Mouse (Mus musculus): ENCODE measurements around the gene Dtd1. TPM values are rescaled to one million over a fixed set of nuclear protein-coding genes. Genes with fewer than 3 reads are reported as not detected.
A peak's percentile ranks its signal among the peaks of the same experiment; 100 is the strongest.

Dtd1 gene
- polyA plus RNA-seq, 1 experiment from 2014 or later, result 50.0 TPM

GRCm38 (mm10) chr2:144692777-144693176 lies 93.1 kb downstream of the Dtd1 start:
- H3K27ac ChIP-seq, result no peak overlapping the region
- H3K4me1 ChIP-seq, result no peaks in the 10 kb centered on the region
- no peak overlapping the region for H3K4me2 ChIP-seq
- H3K9ac ChIP-seq, result no peak overlapping the region
- H3K9me3 ChIP-seq (replicated peaks), result no peaks in the 10 kb centered on the region
- 94% methylated on average over 2 of the region's 2 CpGs for WGBS
- ATAC-seq, result no peak
- H3K27me3 ChIP-seq, result no peaks in the 10 kb centered on the region
- H3K36me3 ChIP-seq (ENCODE audit: poor library complexity, severe bottlenecking), result no peaks in the 10 kb centered on the region
- H3K4me3 ChIP-seq, result no peak overlapping the region

- H3K9ac ChIP-seq, result no peak overlapping the region
- no peaks in the 10 kb centered on the region for H3K36me3 ChIP-seq (ENCODE audit: poor library complexity, severe bottlenecking)
- H3K4me2 ChIP-seq, result no peak overlapping the region
- no peak for ATAC-seq
- no peaks in the 10 kb centered on the region for H3K27me3 ChIP-seq
- no peaks in the 10 kb centered on the region for H3K9me3 ChIP-seq (replicated peaks)
- WGBS, result 94% methylated on average over 2 of the region's 2 CpGs
- no peak overlapping the region for H3K27ac ChIP-seq
- no peak overlapping the region for H3K4me3 ChIP-seq
- no peaks in the 10 kb centered on the region for H3K4me1 ChIP-seq
Measured at GRCm38 (mm10) chr2:144694923-144695322, 95.2 kb downstream of the Dtd1 start.

GRCm38 (mm10) chr2:144698046-144698445 lies 98.3 kb downstream of the Dtd1 start:
- Histone ChIP-seq H3K9me3 (replicated peaks) (no peaks in the 10 kb centered on the region), H3K27ac (no peak overlapping the region), H3K4me3 (no peak overlapping the region), H3K9ac (no peak overlapping the region), H3K4me2 (no peak overlapping the region), H3K27me3 (no peaks in the 10 kb centered on the region), H3K4me1 (no peaks in the 10 kb centered on the region), H3K36me3 (ENCODE audit: poor library complexity, severe bottlenecking) (no peaks in the 10 kb centered on the region)
- WGBS, result 90% methylated on average over 12 of the region's 12 CpGs
- no peak for ATAC-seq

- no peak for ATAC-seq
- H3K4me3 ChIP-seq, result no peak overlapping the region
- no peak overlapping the region for H3K4me2 ChIP-seq
- H3K36me3 ChIP-seq (ENCODE audit: poor library complexity, severe bottlenecking), result no peaks in the 10 kb centered on the region
- no peaks in the 10 kb centered on the region for H3K4me1 ChIP-seq
- WGBS, result 84% methylated on average over 11 of the region's 11 CpGs
- H3K9me3 ChIP-seq (replicated peaks), result no peaks in the 10 kb centered on the region
- no peak overlapping the region for H3K27ac ChIP-seq
- no peaks in the 10 kb centered on the region for H3K27me3 ChIP-seq
- no peak overlapping the region for H3K9ac ChIP-seq
Measured at GRCm38 (mm10) chr2:144700608-144701007, 100.9 kb downstream of the Dtd1 start.

- Histone ChIP-seq H3K27ac (no peak overlapping the region), H3K4me1 (no peaks in the 10 kb centered on the region), H3K27me3 (no peaks in the 10 kb centered on the region), H3K36me3 (ENCODE audit: poor library complexity, severe bottlenecking) (no peaks in the 10 kb centered on the region), H3K9me3 (replicated peaks) (no peaks in the 10 kb centered on the region), H3K4me3 (no peak overlapping the region), H3K9ac (no peak overlapping the region), H3K4me2 (no peak overlapping the region)
- no peak for ATAC-seq
- 91% methylated on average over 3 of the region's 3 CpGs for WGBS
Measured at GRCm38 (mm10) chr2:144701415-144702149, 101.9 kb downstream of the Dtd1 start.

GRCm38 (mm10) chr2:144709285-144709684 lies 109.6 kb downstream of the Dtd1 start:
- no peak overlapping the region for H3K27ac ChIP-seq
- 53% methylated on average over 1 of the region's 1 CpGs for WGBS
- no peak overlapping the region for H3K4me2 ChIP-seq
- no peak overlapping the region for H3K4me3 ChIP-seq
- H3K36me3 ChIP-seq (ENCODE audit: poor library complexity, severe bottlenecking), result no peaks in the 10 kb centered on the region
- H3K9ac ChIP-seq, result no peak overlapping the region
- peak; percentile 64; the same call in 1 of the 2 replicates for ATAC-seq
- H3K9me3 ChIP-seq (replicated peaks), result no peaks in the 10 kb centered on the region
- no peaks in the 10 kb centered on the region for H3K27me3 ChIP-seq
- peaks cover 4% of the 10 kb centered on the region; the same call in 1 of the 2 replicates for H3K4me1 ChIP-seq

- Histone ChIP-seq H3K4me2 (no peak overlapping the region), H3K9ac (no peak overlapping the region), H3K27me3 (no peaks in the 10 kb centered on the region), H3K36me3 (ENCODE audit: poor library complexity, severe bottlenecking) (no peaks in the 10 kb centered on the region), H3K4me3 (no peak overlapping the region), H3K27ac (0 out of 2 replicates have a peak overlapping the region, but pooled peaks have one; percentile 19), H3K4me1 (peaks cover 4% of the 10 kb centered on the region; the same call in 1 of the 2 replicates), H3K9me3 (replicated peaks) (no peaks in the 10 kb centered on the region)
- no peak for ATAC-seq
- 54% methylated on average over 2 of the region's 2 CpGs for WGBS
Measured at GRCm38 (mm10) chr2:144709704-144710103, 110.0 kb downstream of the Dtd1 start.

GRCm38 (mm10) chr2:144714596-144714995 lies 114.9 kb downstream of the Dtd1 start:
- Histone ChIP-seq H3K4me1 (peaks cover 6% of the 10 kb centered on the region; the same call in 1 of the 2 replicates), H3K9me3 (replicated peaks) (no peaks in the 10 kb centered on the region), H3K9ac (no peak overlapping the region), H3K36me3 (ENCODE audit: poor library complexity, severe bottlenecking) (no peaks in the 10 kb centered on the region), H3K27me3 (no peaks in the 10 kb centered on the region), H3K4me2 (no peak overlapping the region), H3K4me3 (no peak overlapping the region), H3K27ac (no peak overlapping the region)
- 81% methylated on average over 2 of the region's 2 CpGs for WGBS
- no peak for ATAC-seq

GRCm38 (mm10) chr2:144715211-144715768 lies 115.6 kb downstream of the Dtd1 start:
- 80% methylated on average over 2 of the region's 2 CpGs for WGBS
- Histone ChIP-seq H3K4me3 (no peak overlapping the region), H3K27me3 (no peaks in the 10 kb centered on the region), H3K4me1 (peaks cover 7% of the 10 kb centered on the region; the same call in 1 of the 2 replicates), H3K4me2 (no peak overlapping the region), H3K9ac (no peak overlapping the region), H3K36me3 (ENCODE audit: poor library complexity, severe bottlenecking) (no peaks in the 10 kb centered on the region), H3K9me3 (replicated peaks) (no peaks in the 10 kb centered on the region), H3K27ac (no peak overlapping the region)
- ATAC-seq, result no peak

GRCm38 (mm10) chr2:144716248-144716647 lies 116.6 kb downstream of the Dtd1 start:
- Histone ChIP-seq H3K27ac (no peak overlapping the region), H3K4me1 (peaks cover 12% of the 10 kb centered on the region), H3K4me2 (no peak overlapping the region), H3K9ac (no peak overlapping the region), H3K9me3 (replicated peaks) (no peaks in the 10 kb centered on the region), H3K36me3 (ENCODE audit: poor library complexity, severe bottlenecking) (no peaks in the 10 kb centered on the region), H3K27me3 (no peaks in the 10 kb centered on the region), H3K4me3 (no peak overlapping the region)
- no peak for ATAC-seq
- WGBS, result 91% methylated on average over 5 of the region's 5 CpGs

- no peak overlapping the region for H3K27ac ChIP-seq
- no peaks in the 10 kb centered on the region for H3K27me3 ChIP-seq
- H3K9me3 ChIP-seq (replicated peaks), result no peaks in the 10 kb centered on the region
- no peak overlapping the region for H3K9ac ChIP-seq
- no peaks in the 10 kb centered on the region for H3K36me3 ChIP-seq (ENCODE audit: poor library complexity, severe bottlenecking)
- no peak for ATAC-seq
- H3K4me3 ChIP-seq, result no peak overlapping the region
- peaks cover 12% of the 10 kb centered on the region for H3K4me1 ChIP-seq
- 41% methylated on average over 5 of the region's 5 CpGs for WGBS
- H3K4me2 ChIP-seq, result no peak overlapping the region
Measured at GRCm38 (mm10) chr2:144718273-144718672, 118.6 kb downstream of the Dtd1 start.

- WGBS, result 84% methylated on average over 5 of the region's 5 CpGs
Measured at GRCm38 (mm10) chr2:144719294-144719693, 119.6 kb downstream of the Dtd1 start.

More at GRCm38 (mm10) chr2:144719294-144719693, 119.6 kb downstream of the Dtd1 start:
- H3K4me1 ChIP-seq, result peaks cover 12% of the 10 kb centered on the region
- no peak overlapping the region for H3K27ac ChIP-seq
- 0 out of 2 replicates have a peak, but pooled peaks have one; percentile 13 for ATAC-seq
- no peaks in the 10 kb centered on the region for H3K9me3 ChIP-seq (replicated peaks)
- no peak overlapping the region for H3K4me3 ChIP-seq
- H3K4me2 ChIP-seq, result no peak overlapping the region
- H3K9ac ChIP-seq, result no peak overlapping the region
- H3K36me3 ChIP-seq (ENCODE audit: poor library complexity, severe bottlenecking), result no peaks in the 10 kb centered on the region
- H3K27me3 ChIP-seq, result no peaks in the 10 kb centered on the region
